Mouse (Mus musculus) lung, postnatal 0 days (tissue): ENCODE results near the gene Ap1s3.

Source experiments
- CTCF ChIP-seq: IDR thresholded peaks from 2 replicates; pipeline ENCODE4 v1.5.1; 2016; ENCODE audit warnings: antibody characterized with exemption, mild to moderate bottlenecking
- EP300 ChIP-seq: IDR thresholded peaks from 2 replicates; pipeline ENCODE4 v1.6.1; 2016; ENCODE audit warnings: antibody characterized with exemption, mild to moderate bottlenecking, control low read depth

DNA sequence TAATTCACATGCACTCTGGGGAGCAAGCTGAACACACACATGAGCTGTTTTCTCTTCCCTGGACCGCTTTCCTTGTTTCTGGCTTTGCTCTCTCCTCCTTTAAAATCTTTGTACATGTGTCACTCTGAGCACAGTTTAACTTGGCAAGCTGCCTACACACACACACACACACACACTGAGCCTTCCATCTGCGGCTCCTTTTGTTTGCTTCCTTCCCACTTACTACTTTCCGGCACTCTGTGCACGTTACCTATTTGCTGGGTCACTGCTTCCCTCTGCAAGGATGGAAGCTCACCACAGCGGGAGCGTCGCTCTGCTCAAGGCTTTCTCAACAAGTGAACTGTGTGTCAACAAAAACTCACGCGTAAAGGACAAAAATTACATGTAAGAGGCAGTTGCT is 25.6 kb upstream of the Ap1s3 start:
- TF ChIP-seq CTCF (0 out of 2 replicates have a peak, but pooled peaks have one; percentile 11), EP300 (peak; percentile 9; the same call in 1 of the 2 replicates)
